Mouse (Mus musculus): Measurements from ENCODE around the gene 2900026A02Rik. TPM values are rescaled to one million over a fixed set of nuclear protein-coding genes. Genes with fewer than 3 reads are reported as not detected.

The 2900026A02Rik gene
- polyA plus RNA-seq, 1 experiment from 2014 or later, result 4.4 TPM

DNA sequence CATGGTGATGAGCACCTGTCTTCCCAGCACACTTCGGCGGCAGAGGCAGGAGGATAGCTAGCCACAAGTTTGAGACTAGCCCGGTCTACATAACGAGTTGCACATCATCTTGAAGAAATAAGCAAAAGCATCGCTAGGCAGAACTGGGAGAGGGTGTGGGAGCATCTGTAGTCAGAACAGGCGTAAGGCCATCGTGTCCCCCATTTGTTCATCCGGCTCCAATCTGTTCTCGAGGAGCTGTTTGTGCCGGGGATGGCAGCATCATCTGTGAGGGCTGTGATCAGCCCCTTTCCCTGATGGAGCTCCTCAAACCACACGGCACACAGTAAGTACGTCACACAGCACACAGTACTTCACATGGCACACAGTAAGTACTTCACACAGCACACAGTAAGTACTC is 94.6 kb downstream of the 2900026A02Rik start:
- no peak overlapping the region for H3K9ac ChIP-seq (replicated peaks)
- 80% methylated on average over 12 of the region's 12 CpGs for WGBS
- no peaks in the 10 kb centered on the region for H3K9me3 ChIP-seq
- H3K4me2 ChIP-seq (replicated peaks), result no peak overlapping the region
- H3K27me3 ChIP-seq, result no peaks in the 10 kb centered on the region
- no peaks in the 10 kb centered on the region for H3K4me1 ChIP-seq
- H3K36me3 ChIP-seq, result no peaks in the 10 kb centered on the region
- no peak overlapping the region for H3K4me3 ChIP-seq
- no peak for ATAC-seq (replicated peaks)
- H3K27ac ChIP-seq (replicated peaks), result no peak overlapping the region

GRCm38 (mm10) chr5:113123693-113124092 is 97.3 kb downstream of the 2900026A02Rik start:
- no peak overlapping the region for H3K4me3 ChIP-seq
- H3K36me3 ChIP-seq, result no peaks in the 10 kb centered on the region
- no peak overlapping the region for H3K9ac ChIP-seq (replicated peaks)
- no peaks in the 10 kb centered on the region for H3K9me3 ChIP-seq
- 58% methylated on average over 10 of the region's 10 CpGs for WGBS
- H3K27ac ChIP-seq (replicated peaks), result no peak overlapping the region
- no peaks in the 10 kb centered on the region for H3K27me3 ChIP-seq
- no peak for ATAC-seq (replicated peaks)
- peaks cover 15% of the 10 kb centered on the region for H3K4me1 ChIP-seq
- H3K4me2 ChIP-seq (replicated peaks), result no peak overlapping the region

DNA sequence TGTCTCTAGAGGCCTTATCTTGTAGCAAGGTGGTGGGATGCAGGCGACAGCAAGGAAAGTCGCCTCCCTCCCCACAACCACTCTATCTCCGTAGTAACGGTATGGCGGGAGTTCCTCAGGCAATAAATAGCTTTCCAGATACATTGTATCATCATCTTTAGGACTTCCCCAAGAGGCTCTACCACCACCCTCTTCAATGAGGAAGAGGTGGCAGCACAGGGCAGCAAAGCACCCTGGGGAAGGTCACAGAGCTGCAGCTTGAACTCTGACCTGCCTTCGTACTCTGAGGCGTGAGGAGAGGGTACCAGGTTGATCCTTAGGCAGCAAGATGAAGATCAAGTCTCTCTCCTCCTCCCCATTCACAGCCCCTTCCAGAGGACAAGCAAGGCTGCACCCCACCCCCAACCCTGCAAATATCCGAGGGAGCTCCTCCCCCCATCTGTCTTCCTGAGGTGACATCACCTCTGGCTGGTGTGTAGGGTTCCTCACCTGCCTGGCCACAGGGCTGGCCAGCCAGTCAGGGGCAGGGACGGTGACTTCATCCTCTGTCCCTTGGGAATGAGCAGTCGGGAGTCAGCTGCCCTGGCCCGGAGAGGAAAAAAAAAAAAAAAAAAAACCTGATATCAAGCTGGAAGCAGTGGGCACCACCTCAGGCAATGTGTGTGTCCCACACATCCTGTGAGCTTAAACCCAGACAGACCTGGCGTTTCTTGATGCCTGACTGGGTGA is 98.5 kb downstream of the 2900026A02Rik start:
- Histone ChIP-seq H3K4me2 (replicated peaks) (no peak overlapping the region), H3K27ac (replicated peaks) (no peak overlapping the region), H3K36me3 (no peaks in the 10 kb centered on the region), H3K9me3 (no peaks in the 10 kb centered on the region), H3K4me3 (no peak overlapping the region), H3K9ac (replicated peaks) (no peak overlapping the region), H3K4me1 (peaks cover 15% of the 10 kb centered on the region), H3K27me3 (no peaks in the 10 kb centered on the region)
- 59% methylated on average over 12 of the region's 12 CpGs for WGBS
- ATAC-seq (replicated peaks), result no peak

DNA sequence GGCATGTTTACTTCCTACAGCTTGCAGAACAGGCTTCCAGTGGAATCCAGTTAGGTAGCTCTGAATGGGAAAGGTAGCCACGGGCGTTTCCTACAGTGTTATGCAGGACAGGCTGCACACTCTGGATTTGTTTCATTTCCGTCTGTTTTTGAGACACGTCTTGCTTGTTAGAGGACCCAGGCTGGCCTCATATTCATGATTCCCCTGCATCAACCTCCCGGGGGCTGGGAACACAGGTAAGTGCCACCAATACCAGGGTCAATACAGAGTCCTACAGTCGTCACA is 99.5 kb downstream of the 2900026A02Rik start:
- H3K4me2 ChIP-seq (replicated peaks), result no peak overlapping the region
- H3K27me3 ChIP-seq, result no peaks in the 10 kb centered on the region
- no peaks in the 10 kb centered on the region for H3K9me3 ChIP-seq
- ATAC-seq (replicated peaks), result no peak
- H3K4me3 ChIP-seq, result no peak overlapping the region
- 76% methylated on average over 6 of the region's 6 CpGs for WGBS
- no peaks in the 10 kb centered on the region for H3K36me3 ChIP-seq
- peaks cover 21% of the 10 kb centered on the region for H3K4me1 ChIP-seq
- H3K27ac ChIP-seq (replicated peaks), result no peak overlapping the region
- H3K9ac ChIP-seq (replicated peaks), result no peak overlapping the region

- Histone ChIP-seq H3K27ac (replicated peaks) (no peak overlapping the region), H3K36me3 (no peaks in the 10 kb centered on the region), H3K4me1 (peaks cover 21% of the 10 kb centered on the region), H3K4me2 (replicated peaks) (no peak overlapping the region), H3K27me3 (no peaks in the 10 kb centered on the region), H3K9me3 (no peaks in the 10 kb centered on the region), H3K9ac (replicated peaks) (no peak overlapping the region), H3K4me3 (no peak overlapping the region)
- WGBS, result 40% methylated on average over 15 of the region's 15 CpGs
- no peak for ATAC-seq (replicated peaks)
Measured at GRCm38 (mm10) chr5:113120741-113121590, 100.1 kb downstream of the 2900026A02Rik start.

DNA sequence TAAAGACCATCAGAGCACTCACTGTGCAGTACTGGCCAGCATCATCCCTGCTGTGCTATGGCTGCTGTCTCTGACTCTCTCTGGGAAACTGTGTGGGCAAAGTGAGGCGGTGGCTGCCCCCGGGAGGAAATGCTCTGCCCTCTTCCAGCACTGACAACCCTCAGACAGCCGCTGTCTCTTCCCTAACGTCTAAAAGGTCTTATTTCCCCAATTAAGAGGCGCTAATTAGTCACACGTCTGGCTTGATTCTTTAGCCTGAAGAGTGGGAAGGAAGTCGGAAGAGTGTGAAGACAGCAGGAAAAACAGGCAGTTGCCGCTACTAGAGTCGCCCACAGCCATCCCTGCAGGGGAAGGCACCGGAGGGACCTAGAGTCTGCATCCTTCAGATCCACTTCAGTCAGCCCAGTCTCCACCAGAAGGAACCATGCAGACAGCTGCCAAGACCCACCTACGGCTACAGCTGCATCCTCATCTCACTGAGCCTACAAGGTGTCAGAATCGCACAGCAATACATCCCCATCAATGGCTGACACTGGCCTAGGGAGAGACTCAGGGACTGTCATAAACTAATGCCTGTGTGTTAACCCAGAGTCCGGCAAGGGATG is 101.1 kb downstream of the 2900026A02Rik start:
- H3K4me1 ChIP-seq, result peaks cover 21% of the 10 kb centered on the region
- no peaks in the 10 kb centered on the region for H3K36me3 ChIP-seq
- H3K4me3 ChIP-seq, result no peak overlapping the region
- no peak overlapping the region for H3K4me2 ChIP-seq (replicated peaks)
- no peaks in the 10 kb centered on the region for H3K9me3 ChIP-seq
- no peak for ATAC-seq (replicated peaks)
- H3K27ac ChIP-seq (replicated peaks), result peak overlapping the region; percentile 35; the same call in 1 of the 2 replicates
- H3K27me3 ChIP-seq, result no peaks in the 10 kb centered on the region
- H3K9ac ChIP-seq (replicated peaks), result no peak overlapping the region
- 29% methylated on average over 13 of the region's 13 CpGs for WGBS

GRCm38 (mm10) chr5:113119291-113119690 is 101.7 kb downstream of the 2900026A02Rik start:
- no peaks in the 10 kb centered on the region for H3K36me3 ChIP-seq
- peaks cover 24% of the 10 kb centered on the region for H3K4me1 ChIP-seq
- H3K9ac ChIP-seq (replicated peaks), result no peak overlapping the region
- H3K27me3 ChIP-seq, result no peaks in the 10 kb centered on the region
- ATAC-seq (replicated peaks), result no peak
- no peak overlapping the region for H3K27ac ChIP-seq (replicated peaks)
- 86% methylated on average over 9 of the region's 9 CpGs for WGBS
- H3K4me2 ChIP-seq (replicated peaks), result no peak overlapping the region
- H3K4me3 ChIP-seq, result no peak overlapping the region
- H3K9me3 ChIP-seq, result no peaks in the 10 kb centered on the region

DNA sequence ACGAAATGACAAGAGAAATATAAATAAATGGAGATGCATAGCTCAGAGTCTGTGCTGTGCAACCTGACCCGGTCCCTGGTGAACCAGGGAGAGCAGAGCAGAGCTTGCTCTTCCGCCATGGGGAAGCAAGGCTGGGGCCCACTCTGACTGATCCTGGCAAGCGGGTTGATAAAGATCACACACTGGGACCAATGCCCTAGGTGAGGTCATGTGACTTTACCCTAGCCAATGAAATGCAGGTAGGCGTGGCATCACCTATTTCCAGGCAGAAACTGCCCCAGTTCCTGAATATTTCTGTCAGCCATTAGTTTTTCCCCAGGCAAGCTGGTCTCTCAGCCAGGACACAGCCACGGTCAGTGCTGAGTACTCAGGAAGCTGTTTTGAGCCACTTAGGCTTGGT is 102.3 kb downstream of the 2900026A02Rik start:
- no peaks in the 10 kb centered on the region for H3K27me3 ChIP-seq
- H3K27ac ChIP-seq (replicated peaks), result no peak overlapping the region
- 51% methylated on average over 6 of the region's 6 CpGs for WGBS
- H3K9me3 ChIP-seq, result no peaks in the 10 kb centered on the region
- ATAC-seq (replicated peaks), result no peak
- H3K4me2 ChIP-seq (replicated peaks), result no peak overlapping the region
- no peaks in the 10 kb centered on the region for H3K36me3 ChIP-seq
- H3K4me3 ChIP-seq, result no peak overlapping the region
- H3K4me1 ChIP-seq, result peaks cover 29% of the 10 kb centered on the region
- H3K9ac ChIP-seq (replicated peaks), result no peak overlapping the region

GRCm38 (mm10) chr5:113117361-113117760 is 103.7 kb downstream of the 2900026A02Rik start:
- no peaks in the 10 kb centered on the region for H3K36me3 ChIP-seq
- no peak overlapping the region for H3K9ac ChIP-seq (replicated peaks)
- H3K4me1 ChIP-seq, result peaks cover 33% of the 10 kb centered on the region
- H3K4me3 ChIP-seq, result no peak overlapping the region
- WGBS, result 63% methylated on average over 5 of the region's 5 CpGs
- H3K27me3 ChIP-seq, result no peaks in the 10 kb centered on the region
- H3K9me3 ChIP-seq, result no peaks in the 10 kb centered on the region
- no peak overlapping the region for H3K27ac ChIP-seq (replicated peaks)
- no peak overlapping the region for H3K4me2 ChIP-seq (replicated peaks)
- ATAC-seq (replicated peaks), result no peak

- Histone ChIP-seq H3K4me1 (peaks cover 30% of the 10 kb centered on the region), H3K9me3 (no peaks in the 10 kb centered on the region), H3K27ac (replicated peaks) (no peak overlapping the region), H3K4me3 (no peak overlapping the region), H3K9ac (replicated peaks) (no peak overlapping the region), H3K36me3 (no peaks in the 10 kb centered on the region), H3K27me3 (no peaks in the 10 kb centered on the region), H3K4me2 (replicated peaks) (no peak overlapping the region)
- 78% methylated on average over 10 of the region's 10 CpGs for WGBS
- ATAC-seq (replicated peaks), result no peak
Measured at GRCm38 (mm10) chr5:113115896-113116295, 105.1 kb downstream of the 2900026A02Rik start.

- Histone ChIP-seq H3K4me3 (no peak overlapping the region), H3K27me3 (no peaks in the 10 kb centered on the region), H3K9me3 (no peaks in the 10 kb centered on the region), H3K4me1 (peaks cover 22% of the 10 kb centered on the region), H3K4me2 (replicated peaks) (no peak overlapping the region), H3K36me3 (no peaks in the 10 kb centered on the region), H3K9ac (replicated peaks) (no peak overlapping the region), H3K27ac (replicated peaks) (no peak overlapping the region)
- 50% methylated on average over 20 of the region's 20 CpGs for WGBS
- no peak for ATAC-seq (replicated peaks)
Measured at GRCm38 (mm10) chr5:113114264-113115225, 106.5 kb downstream of the 2900026A02Rik start.

Measured in forebrain, embryonic 15.5 days (tissue).